Mouse (Mus musculus): ENCODE data around the gene Anks1b. TPM values are rescaled to one million over a fixed set of nuclear protein-coding genes. Genes with fewer than 3 reads are reported as not detected.

Anks1b gene
- polyA plus RNA-seq, 1 experiment from 2014 or later, result 2.8 TPM

- H3K27me3 ChIP-seq, result no peaks in the 10 kb centered on the region
- no peaks in the 10 kb centered on the region for H3K36me3 ChIP-seq
- 74% methylated on average over 1 of the region's 1 CpGs for WGBS
- no peak overlapping the region for H3K4me2 ChIP-seq (replicated peaks)
- H3K4me1 ChIP-seq, result no peaks in the 10 kb centered on the region
- H3K9ac ChIP-seq, result no peak overlapping the region
- H3K9me3 ChIP-seq, result no peaks in the 10 kb centered on the region
- no peak overlapping the region for H3K4me3 ChIP-seq
- H3K27ac ChIP-seq, result no peak overlapping the region
- no peak for ATAC-seq (ENCODE audit: insufficient number of reproducible peaks, insufficient read depth, low FRiP score, low TSS enrichment)
These were observed 472.1 kb downstream of the Anks1b start for GRCm38 (mm10) chr10:90345394-90345793.

- Histone ChIP-seq H3K9me3 (no peaks in the 10 kb centered on the region), H3K9ac (no peak overlapping the region), H3K27ac (no peak overlapping the region), H3K27me3 (no peaks in the 10 kb centered on the region), H3K4me1 (no peaks in the 10 kb centered on the region), H3K36me3 (no peaks in the 10 kb centered on the region), H3K4me3 (no peak overlapping the region), H3K4me2 (replicated peaks) (no peak overlapping the region)
- ATAC-seq (ENCODE audit: insufficient number of reproducible peaks, insufficient read depth, low FRiP score, low TSS enrichment), result no peak
- no CpG with 5 or more reads among the region's 1 CpGs for WGBS
These were observed 482.9 kb downstream of the Anks1b start for GRCm38 (mm10) chr10:90356258-90356657.

GRCm38 (mm10) chr10:90357169-90357907 lies 484.0 kb downstream of the Anks1b start:
- Histone ChIP-seq H3K27me3 (no peaks in the 10 kb centered on the region), H3K27ac (no peak overlapping the region), H3K4me3 (no peak overlapping the region), H3K4me1 (no peaks in the 10 kb centered on the region), H3K9me3 (no peaks in the 10 kb centered on the region), H3K9ac (no peak overlapping the region), H3K4me2 (replicated peaks) (no peak overlapping the region), H3K36me3 (no peaks in the 10 kb centered on the region)
- ATAC-seq (ENCODE audit: insufficient number of reproducible peaks, insufficient read depth, low FRiP score, low TSS enrichment), result no peak
- WGBS, result 56% methylated on average over 1 of the region's 1 CpGs

GRCm38 (mm10) chr10:90369015-90369414 lies 495.7 kb downstream of the Anks1b start:
- no peaks in the 10 kb centered on the region for H3K9me3 ChIP-seq
- no peak overlapping the region for H3K27ac ChIP-seq
- H3K4me3 ChIP-seq, result no peak overlapping the region
- ATAC-seq (ENCODE audit: insufficient number of reproducible peaks, insufficient read depth, low FRiP score, low TSS enrichment), result no peak
- H3K4me2 ChIP-seq (replicated peaks), result no peak overlapping the region
- WGBS, result 93% methylated on average over 7 of the region's 7 CpGs
- no peak overlapping the region for H3K9ac ChIP-seq
- no peaks in the 10 kb centered on the region for H3K36me3 ChIP-seq
- H3K4me1 ChIP-seq, result no peaks in the 10 kb centered on the region
- H3K27me3 ChIP-seq, result no peaks in the 10 kb centered on the region

GRCm38 (mm10) chr10:90370751-90371150 lies 497.4 kb downstream of the Anks1b start:
- Histone ChIP-seq H3K4me2 (replicated peaks) (no peak overlapping the region), H3K9me3 (no peaks in the 10 kb centered on the region), H3K36me3 (no peaks in the 10 kb centered on the region), H3K27ac (no peak overlapping the region), H3K4me1 (no peaks in the 10 kb centered on the region), H3K4me3 (no peak overlapping the region), H3K27me3 (no peaks in the 10 kb centered on the region), H3K9ac (no peak overlapping the region)
- no peak for ATAC-seq (ENCODE audit: insufficient number of reproducible peaks, insufficient read depth, low FRiP score, low TSS enrichment)
- 89% methylated on average over 3 of the region's 3 CpGs for WGBS

- no peaks in the 10 kb centered on the region for H3K4me1 ChIP-seq
- no peak overlapping the region for H3K4me2 ChIP-seq (replicated peaks)
- no peaks in the 10 kb centered on the region for H3K36me3 ChIP-seq
- ATAC-seq (ENCODE audit: insufficient number of reproducible peaks, insufficient read depth, low FRiP score, low TSS enrichment), result no peak
- no peak overlapping the region for H3K27ac ChIP-seq
- 22% methylated on average over 4 of the region's 4 CpGs for WGBS
- no peaks in the 10 kb centered on the region for H3K27me3 ChIP-seq
- H3K4me3 ChIP-seq, result no peak overlapping the region
- no peaks in the 10 kb centered on the region for H3K9me3 ChIP-seq
- no peak overlapping the region for H3K9ac ChIP-seq
These were observed 500.2 kb downstream of the Anks1b start for GRCm38 (mm10) chr10:90373469-90373868.

GRCm38 (mm10) chr10:90376605-90377004 lies 503.3 kb downstream of the Anks1b start:
- WGBS, result 71% methylated on average over 1 of the region's 1 CpGs
- Histone ChIP-seq H3K4me2 (replicated peaks) (no peak overlapping the region), H3K4me1 (peaks cover 7% of the 10 kb centered on the region), H3K27me3 (no peaks in the 10 kb centered on the region), H3K9me3 (no peaks in the 10 kb centered on the region), H3K4me3 (no peak overlapping the region), H3K27ac (no peak overlapping the region), H3K9ac (no peak overlapping the region), H3K36me3 (no peaks in the 10 kb centered on the region)
- ATAC-seq (ENCODE audit: insufficient number of reproducible peaks, insufficient read depth, low FRiP score, low TSS enrichment), result no peak

GRCm38 (mm10) chr10:90380062-90380461 lies 506.8 kb downstream of the Anks1b start:
- H3K4me1 ChIP-seq, result peaks cover 7% of the 10 kb centered on the region
- H3K9me3 ChIP-seq, result no peaks in the 10 kb centered on the region
- H3K4me3 ChIP-seq, result no peak overlapping the region
- WGBS, result 42% methylated on average over 1 of the region's 1 CpGs
- no peak overlapping the region for H3K27ac ChIP-seq
- no peak overlapping the region for H3K4me2 ChIP-seq (replicated peaks)
- no peaks in the 10 kb centered on the region for H3K36me3 ChIP-seq
- H3K9ac ChIP-seq, result no peak overlapping the region
- H3K27me3 ChIP-seq, result no peaks in the 10 kb centered on the region
- ATAC-seq (ENCODE audit: insufficient number of reproducible peaks, insufficient read depth, low FRiP score, low TSS enrichment), result no peak

GRCm38 (mm10) chr10:90380704-90381339 lies 507.5 kb downstream of the Anks1b start:
- Histone ChIP-seq H3K36me3 (no peaks in the 10 kb centered on the region), H3K4me2 (replicated peaks) (no peak overlapping the region), H3K27me3 (no peaks in the 10 kb centered on the region), H3K9me3 (no peaks in the 10 kb centered on the region), H3K27ac (no peak overlapping the region), H3K9ac (no peak overlapping the region), H3K4me3 (no peak overlapping the region), H3K4me1 (peaks cover 7% of the 10 kb centered on the region)
- 37% methylated on average over 8 of the region's 8 CpGs for WGBS
- ATAC-seq (ENCODE audit: insufficient number of reproducible peaks, insufficient read depth, low FRiP score, low TSS enrichment), result no peak

GRCm38 (mm10) chr10:90400382-90400781 lies 527.1 kb downstream of the Anks1b start:
- Histone ChIP-seq H3K27me3 (no peaks in the 10 kb centered on the region), H3K4me2 (replicated peaks) (no peak overlapping the region), H3K27ac (no peak overlapping the region), H3K36me3 (no peaks in the 10 kb centered on the region), H3K4me1 (no peaks in the 10 kb centered on the region), H3K9ac (no peak overlapping the region), H3K9me3 (no peaks in the 10 kb centered on the region), H3K4me3 (no peak overlapping the region)
- ATAC-seq (ENCODE audit: insufficient number of reproducible peaks, insufficient read depth, low FRiP score, low TSS enrichment), result no peak
- 87% methylated on average over 4 of the region's 4 CpGs for WGBS

GRCm38 (mm10) chr10:90408484-90408883 lies 535.2 kb downstream of the Anks1b start:
- Histone ChIP-seq H3K27ac (no peak overlapping the region), H3K4me1 (no peaks in the 10 kb centered on the region), H3K4me2 (replicated peaks) (no peak overlapping the region), H3K9ac (no peak overlapping the region), H3K27me3 (no peaks in the 10 kb centered on the region), H3K9me3 (no peaks in the 10 kb centered on the region), H3K4me3 (no peak overlapping the region), H3K36me3 (no peaks in the 10 kb centered on the region)
- WGBS, result 76% methylated on average over 2 of the region's 2 CpGs
- ATAC-seq (ENCODE audit: insufficient number of reproducible peaks, insufficient read depth, low FRiP score, low TSS enrichment), result no peak

- Histone ChIP-seq H3K27me3 (no peaks in the 10 kb centered on the region), H3K27ac (no peak overlapping the region), H3K36me3 (no peaks in the 10 kb centered on the region), H3K4me3 (no peak overlapping the region), H3K4me1 (peaks cover 4% of the 10 kb centered on the region; the same call in 1 of the 2 replicates), H3K9me3 (no peaks in the 10 kb centered on the region), H3K4me2 (replicated peaks) (no peak overlapping the region), H3K9ac (no peak overlapping the region)
- no peak for ATAC-seq (ENCODE audit: insufficient number of reproducible peaks, insufficient read depth, low FRiP score, low TSS enrichment)
- WGBS, result 50% methylated on average over 5 of the region's 5 CpGs
These were observed 558.2 kb downstream of the Anks1b start for GRCm38 (mm10) chr10:90431527-90431926.

Data from embryonic facial prominence, embryonic 12.5 days (tissue).